Mouse (Mus musculus): ENCODE data around the gene Flot2. TPM values are rescaled to one million over a fixed set of nuclear protein-coding genes. Genes with fewer than 3 reads are reported as not detected.
"Not testable (repeated sequence)": the region's sequence is repeated elsewhere in the genome, so short reads cannot be mapped to it uniquely, and the experiment has no call there.

Gene Flot2
- polyA plus RNA-seq, 1 experiment = 110 TPM

- H3K4me3 ChIP-seq (ENCODE audit: insufficient read depth, low read depth, low read length); H3K4me1 ChIP-seq (ENCODE audit: control insufficient read depth, insufficient read depth, insufficient read length, low read length); H3K27ac ChIP-seq (replicated peaks; ENCODE audit: low read depth, low read length): not testable (repeated sequence)
Observed at GRCm38 (mm10) chr11:78042290-78042870, 4.6 kb downstream of the Flot2 start.

- H3K27ac ChIP-seq (replicated peaks; ENCODE audit: low read depth, low read length) = peak overlapping the region; percentile 78
- peak overlapping the region; percentile 27; the same call in 1 of the 2 replicates for H3K4me3 ChIP-seq (ENCODE audit: insufficient read depth, low read depth, low read length)
- peaks cover 3% of the 10 kb centered on the region for H3K4me1 ChIP-seq (ENCODE audit: control insufficient read depth, insufficient read depth, insufficient read length, low read length)
Observed at GRCm38 (mm10) chr11:78044758-78045251, 7.1 kb downstream of the Flot2 start.

DNA sequence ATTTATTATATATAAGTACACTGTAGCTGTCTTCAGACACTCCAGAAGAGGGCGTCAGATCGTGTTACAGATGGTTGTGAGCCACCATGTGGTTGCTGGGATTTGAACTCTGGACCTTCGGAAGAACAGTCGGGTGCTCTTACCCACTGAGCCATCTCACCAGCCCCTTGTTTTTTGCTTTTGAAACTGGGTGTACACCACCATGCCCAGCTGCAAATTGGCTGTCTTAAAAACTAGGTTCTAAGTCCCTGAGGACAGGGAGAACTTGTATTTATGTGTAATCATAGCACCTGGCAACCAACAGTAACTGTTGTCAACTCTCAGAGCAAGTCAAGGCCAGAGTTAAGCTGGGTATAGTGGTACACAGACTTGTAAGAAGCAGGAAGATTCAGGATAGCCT is 10.9 kb downstream of the Flot2 start:
- not testable (repeated sequence) for H3K27ac ChIP-seq (replicated peaks; ENCODE audit: low read depth, low read length); H3K4me1 ChIP-seq (ENCODE audit: control insufficient read depth, insufficient read depth, insufficient read length, low read length); H3K4me3 ChIP-seq (ENCODE audit: insufficient read depth, low read depth, low read length)

GRCm38 (mm10) chr11:78053078-78053477 is 15.3 kb downstream of the Flot2 start:
- Histone ChIP-seq H3K4me3 (ENCODE audit: insufficient read depth, low read depth, low read length) (no peak overlapping the region), H3K27ac (replicated peaks; ENCODE audit: low read depth, low read length) (no peak overlapping the region), H3K4me1 (ENCODE audit: control insufficient read depth, insufficient read depth, insufficient read length, low read length) (no peaks in the 10 kb centered on the region)

DNA sequence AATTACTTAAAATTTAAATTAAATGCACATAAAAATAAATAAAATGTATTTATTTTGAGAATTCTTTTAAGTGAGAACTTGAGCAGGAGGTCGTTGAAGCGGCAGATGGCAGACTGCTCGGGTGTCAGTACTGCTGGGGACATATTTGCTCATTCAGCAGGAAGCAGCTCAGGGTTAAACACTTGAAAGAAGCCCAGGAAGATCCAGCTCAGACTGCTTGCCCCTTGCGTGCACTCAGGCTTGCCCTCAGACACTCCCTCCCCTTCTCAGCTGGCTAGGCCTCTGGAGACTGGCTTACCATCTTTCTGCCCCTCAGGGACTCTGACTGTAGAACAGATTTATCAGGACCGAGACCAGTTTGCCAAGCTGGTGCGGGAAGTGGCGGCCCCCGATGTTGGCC is 19.2 kb downstream of the Flot2 start:
- Histone ChIP-seq H3K4me3 (ENCODE audit: insufficient read depth, low read depth, low read length) (no peak overlapping the region), H3K27ac (replicated peaks; ENCODE audit: low read depth, low read length) (no peak overlapping the region), H3K4me1 (ENCODE audit: control insufficient read depth, insufficient read depth, insufficient read length, low read length) (no peaks in the 10 kb centered on the region)

DNA sequence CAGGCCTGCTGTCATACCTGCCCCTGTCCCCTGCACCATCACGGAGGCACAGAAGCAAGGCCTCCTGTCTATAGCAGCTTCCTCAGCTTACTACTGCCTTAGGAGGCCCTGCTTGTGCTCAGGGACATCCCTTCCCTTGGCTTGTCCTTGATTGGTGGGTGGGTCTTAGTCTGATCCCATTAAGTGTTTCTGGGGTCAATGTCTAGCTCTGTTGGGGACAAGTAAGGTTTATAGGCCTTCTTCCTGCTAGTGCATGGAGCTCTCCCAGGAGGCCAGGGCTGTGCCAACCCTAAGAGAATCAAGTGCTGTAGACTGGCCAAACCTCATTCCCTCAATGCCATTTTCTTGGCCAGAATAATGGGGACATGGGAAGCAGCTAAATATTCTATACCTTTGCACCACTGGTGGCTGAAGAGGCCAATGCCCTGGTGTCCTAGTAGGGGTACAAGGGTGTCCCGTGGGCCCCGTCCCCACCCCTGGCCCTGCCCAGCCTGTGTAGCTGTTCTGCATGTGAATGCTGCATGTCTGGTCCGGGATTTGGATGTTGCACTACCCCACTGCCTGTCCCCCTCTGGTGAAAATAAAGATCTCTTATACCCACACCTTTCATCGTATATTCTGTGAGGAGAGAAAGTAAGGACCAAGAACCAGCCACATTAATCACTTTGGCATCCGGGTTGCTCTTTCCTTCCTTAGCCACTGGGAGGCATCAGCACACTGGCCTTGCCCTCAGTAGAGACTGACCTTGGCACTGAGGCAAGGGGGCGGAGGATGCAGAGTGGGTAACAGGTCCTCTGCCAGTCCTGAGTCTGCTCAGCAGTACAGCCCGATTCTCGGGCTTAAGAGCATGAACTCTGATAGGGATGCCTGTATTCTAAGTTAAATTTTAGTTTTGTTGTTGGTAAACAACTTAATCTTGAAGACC is 22.4 kb downstream of the Flot2 start:
- H3K4me1 ChIP-seq (ENCODE audit: control insufficient read depth, insufficient read depth, insufficient read length, low read length) = no peaks in the 10 kb centered on the region
- H3K4me3 ChIP-seq (ENCODE audit: insufficient read depth, low read depth, low read length) = no peak overlapping the region
- H3K27ac ChIP-seq (replicated peaks; ENCODE audit: low read depth, low read length) = no peak overlapping the region

DNA sequence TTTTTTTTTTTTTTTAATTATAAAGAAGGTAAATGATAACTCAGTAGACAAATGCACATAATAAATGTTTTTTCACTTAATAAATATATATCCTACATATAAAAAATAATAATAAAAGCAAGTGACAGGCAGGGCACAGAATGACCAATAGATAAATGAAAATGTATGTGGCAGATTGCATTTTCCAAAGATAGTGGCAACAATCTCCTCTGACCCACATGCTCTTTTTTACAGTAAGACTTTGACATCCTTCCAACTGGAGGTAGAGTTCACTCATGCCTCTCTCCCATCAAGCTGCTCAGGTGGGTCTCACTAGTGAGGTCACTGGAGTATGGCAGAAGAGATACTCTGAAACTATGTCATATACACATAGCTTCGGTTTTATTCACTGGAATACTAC is 24.8 kb downstream of the Flot2 start:
- 0 out of 2 replicates have a peak overlapping the region, but pooled peaks have one; percentile 29 for H3K27ac ChIP-seq (replicated peaks; ENCODE audit: low read depth, low read length)
- no peaks in the 10 kb centered on the region for H3K4me1 ChIP-seq (ENCODE audit: control insufficient read depth, insufficient read depth, insufficient read length, low read length)
- no peak overlapping the region for H3K4me3 ChIP-seq (ENCODE audit: insufficient read depth, low read depth, low read length)

- H3K27ac ChIP-seq (replicated peaks; ENCODE audit: low read depth, low read length) = no peak overlapping the region
- no peak overlapping the region for H3K4me3 ChIP-seq (ENCODE audit: insufficient read depth, low read depth, low read length)
- no peaks in the 10 kb centered on the region for H3K4me1 ChIP-seq (ENCODE audit: control insufficient read depth, insufficient read depth, insufficient read length, low read length)
Observed at GRCm38 (mm10) chr11:78065906-78066305, 28.2 kb downstream of the Flot2 start.

GRCm38 (mm10) chr11:78066641-78067040 is 28.9 kb downstream of the Flot2 start:
- Histone ChIP-seq H3K4me3 (ENCODE audit: insufficient read depth, low read depth, low read length) (no peak overlapping the region), H3K4me1 (ENCODE audit: control insufficient read depth, insufficient read depth, insufficient read length, low read length) (no peaks in the 10 kb centered on the region), H3K27ac (replicated peaks; ENCODE audit: low read depth, low read length) (no peak overlapping the region)

DNA sequence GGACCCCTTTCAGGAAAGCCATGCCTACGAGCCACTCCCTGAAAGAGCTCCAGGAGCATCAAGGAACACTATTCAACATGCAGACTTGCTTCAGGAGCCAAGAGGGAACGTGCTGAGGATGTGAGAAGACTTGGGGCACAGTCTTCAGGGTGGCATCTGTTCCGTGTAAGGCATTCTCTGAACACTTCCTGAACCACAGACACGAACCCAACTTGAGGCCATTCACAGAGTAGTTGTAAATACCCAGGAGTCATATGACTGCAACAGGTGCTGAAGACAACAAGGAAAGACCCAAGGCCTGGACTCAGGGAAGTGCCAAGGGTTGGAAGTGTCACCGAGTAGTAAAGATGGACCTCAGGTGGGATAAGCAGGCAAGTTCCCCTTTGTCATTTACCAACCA is 29.8 kb downstream of the Flot2 start:
- H3K4me3 ChIP-seq (ENCODE audit: insufficient read depth, low read depth, low read length) = no peak overlapping the region
- H3K4me1 ChIP-seq (ENCODE audit: control insufficient read depth, insufficient read depth, insufficient read length, low read length) = no peaks in the 10 kb centered on the region
- no peak overlapping the region for H3K27ac ChIP-seq (replicated peaks; ENCODE audit: low read depth, low read length)

GRCm38 (mm10) chr11:78069130-78069529 is 31.4 kb downstream of the Flot2 start:
- Histone ChIP-seq H3K4me3 (ENCODE audit: insufficient read depth, low read depth, low read length) (no peak overlapping the region), H3K27ac (replicated peaks; ENCODE audit: low read depth, low read length) (no peak overlapping the region), H3K4me1 (ENCODE audit: control insufficient read depth, insufficient read depth, insufficient read length, low read length) (no peaks in the 10 kb centered on the region)

GRCm38 (mm10) chr11:78069646-78070045 is 31.9 kb downstream of the Flot2 start:
- no peak overlapping the region for H3K4me3 ChIP-seq (ENCODE audit: insufficient read depth, low read depth, low read length)
- no peaks in the 10 kb centered on the region for H3K4me1 ChIP-seq (ENCODE audit: control insufficient read depth, insufficient read depth, insufficient read length, low read length)
- H3K27ac ChIP-seq (replicated peaks; ENCODE audit: low read depth, low read length) = no peak overlapping the region

DNA sequence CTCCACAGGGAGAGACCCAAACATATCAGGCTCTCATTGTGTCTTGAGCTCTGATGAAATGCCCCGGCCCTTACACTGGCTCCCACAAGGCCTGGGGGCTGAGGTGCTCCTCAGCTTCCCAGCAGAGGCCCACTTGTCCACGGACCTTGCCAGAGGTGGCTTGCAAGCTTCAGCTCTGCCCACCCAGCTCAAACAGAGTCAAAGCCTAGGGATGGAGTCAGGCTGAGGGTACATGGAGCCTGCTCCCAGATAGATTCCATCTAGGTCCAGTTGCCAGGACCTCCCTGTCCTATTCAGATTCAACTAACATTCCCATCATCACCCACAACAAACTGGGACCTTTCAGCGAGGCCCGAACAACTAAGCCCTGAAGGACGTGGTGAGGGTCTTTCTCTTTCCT is 34.2 kb downstream of the Flot2 start:
- Histone ChIP-seq H3K4me3 (ENCODE audit: insufficient read depth, low read depth, low read length) (no peak overlapping the region), H3K4me1 (ENCODE audit: control insufficient read depth, insufficient read depth, insufficient read length, low read length) (no peaks in the 10 kb centered on the region), H3K27ac (replicated peaks; ENCODE audit: low read depth, low read length) (no peak overlapping the region)

DNA sequence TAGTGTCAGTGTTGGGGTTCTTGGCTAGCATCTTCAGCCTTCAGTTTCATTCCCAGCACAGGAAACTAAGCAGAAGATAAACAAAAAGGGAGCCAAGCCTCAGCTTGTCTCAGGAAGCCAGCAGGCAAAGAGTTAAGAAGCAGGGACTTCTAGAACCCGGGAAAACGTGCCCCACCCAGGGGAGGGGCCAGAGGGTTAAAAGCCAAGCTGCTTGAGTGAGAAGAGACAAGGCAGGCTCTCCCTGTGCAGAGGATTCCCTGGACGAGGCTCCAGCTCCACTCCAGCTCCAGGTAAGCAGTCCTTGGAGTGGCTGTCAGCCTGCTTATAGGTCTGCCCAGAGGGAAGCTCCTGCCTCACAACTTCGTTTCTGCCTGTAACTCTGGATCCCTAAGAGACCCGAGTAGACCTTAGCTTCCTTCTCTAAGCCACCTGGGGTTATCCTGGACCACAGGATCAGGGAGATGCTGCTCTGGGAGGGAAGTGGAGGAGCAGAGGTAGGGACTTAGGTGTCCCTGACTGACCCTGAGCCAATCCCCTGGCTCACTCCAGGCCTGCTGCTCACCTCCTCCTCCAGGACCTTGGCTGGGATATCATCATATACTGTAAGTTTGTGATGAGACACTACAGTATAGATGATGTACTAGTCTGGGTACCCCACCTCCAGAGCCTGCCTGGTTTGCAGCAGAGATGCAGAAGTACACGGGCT is 34.8 kb downstream of the Flot2 start:
- H3K27ac ChIP-seq (replicated peaks; ENCODE audit: low read depth, low read length) = no peak overlapping the region
- H3K4me3 ChIP-seq (ENCODE audit: insufficient read depth, low read depth, low read length) = no peak overlapping the region
- H3K4me1 ChIP-seq (ENCODE audit: control insufficient read depth, insufficient read depth, insufficient read length, low read length) = no peaks in the 10 kb centered on the region

GRCm38 (mm10) chr11:78073577-78074276 is 36.0 kb downstream of the Flot2 start:
- Histone ChIP-seq H3K4me3 (ENCODE audit: insufficient read depth, low read depth, low read length) (no peak overlapping the region), H3K27ac (replicated peaks; ENCODE audit: low read depth, low read length) (no peak overlapping the region), H3K4me1 (ENCODE audit: control insufficient read depth, insufficient read depth, insufficient read length, low read length) (no peaks in the 10 kb centered on the region)

Data from brown adipose tissue, adult 24 weeks (tissue).